Mouse (Mus musculus) embryonic fibroblast, embryonic 13.5 days (primary cell): ENCODE data around the gene Cpt1c.

ENCODE experiments used
- CTCF ChIP-seq: IDR thresholded peaks from 2 replicates; pipeline ENCODE4 v1.5.1; 2011; ENCODE audit warnings: mild to moderate bottlenecking, control low read depth, low read length, moderate library complexity, borderline replicate concordance; ENCODE audit not compliant: insufficient read depth
- POLR2A ChIP-seq: IDR thresholded peaks from 2 replicates; pipeline ENCODE4 v1.6.1; 2011; ENCODE audit warnings: low read depth, mild to moderate bottlenecking, control low read depth, low read length, moderate library complexity

DNA sequence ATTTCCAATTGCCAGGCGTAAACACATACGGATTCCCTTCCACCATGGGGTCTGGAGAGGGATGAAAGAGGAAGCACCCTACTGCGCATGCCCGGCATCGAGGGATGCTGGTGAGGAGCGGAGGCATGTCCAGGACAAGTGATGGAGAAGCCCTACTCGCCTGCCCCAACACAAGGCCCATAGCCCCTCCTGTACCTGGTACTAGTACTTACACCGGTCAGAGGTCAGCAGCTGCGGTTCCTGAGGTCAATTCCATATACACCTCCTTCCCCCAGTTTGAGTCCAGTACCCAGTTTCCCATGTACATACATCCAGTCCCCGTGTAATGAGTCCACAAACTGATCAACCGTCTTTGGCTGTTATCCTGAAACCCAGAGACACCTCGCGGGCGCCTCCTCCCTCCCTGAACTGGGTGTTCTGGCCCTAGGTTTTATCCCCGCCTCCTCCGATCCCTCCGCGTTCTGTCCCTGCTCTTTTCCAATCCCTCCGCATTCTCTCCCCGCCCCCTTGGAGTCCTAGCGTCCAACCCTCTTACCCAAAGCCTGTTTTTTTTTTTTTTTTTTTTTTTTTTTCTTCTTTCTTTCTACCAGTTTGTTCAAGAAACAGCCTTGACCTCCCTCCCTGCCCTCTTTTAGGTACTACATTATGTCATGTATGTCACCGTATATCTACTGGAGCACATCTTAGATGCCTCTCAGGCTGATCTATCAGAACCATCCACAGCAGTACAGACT lies at the start of gene Cpt1c:
- no peak for TF ChIP-seq CTCF
- peak; percentile 90 for TF ChIP-seq POLR2A
